Mouse (Mus musculus): ENCODE measurements around the gene Igfbp6.
A peak's percentile ranks its signal among the peaks of the same experiment; 100 is the strongest.

Igfbp6 gene

DNA sequence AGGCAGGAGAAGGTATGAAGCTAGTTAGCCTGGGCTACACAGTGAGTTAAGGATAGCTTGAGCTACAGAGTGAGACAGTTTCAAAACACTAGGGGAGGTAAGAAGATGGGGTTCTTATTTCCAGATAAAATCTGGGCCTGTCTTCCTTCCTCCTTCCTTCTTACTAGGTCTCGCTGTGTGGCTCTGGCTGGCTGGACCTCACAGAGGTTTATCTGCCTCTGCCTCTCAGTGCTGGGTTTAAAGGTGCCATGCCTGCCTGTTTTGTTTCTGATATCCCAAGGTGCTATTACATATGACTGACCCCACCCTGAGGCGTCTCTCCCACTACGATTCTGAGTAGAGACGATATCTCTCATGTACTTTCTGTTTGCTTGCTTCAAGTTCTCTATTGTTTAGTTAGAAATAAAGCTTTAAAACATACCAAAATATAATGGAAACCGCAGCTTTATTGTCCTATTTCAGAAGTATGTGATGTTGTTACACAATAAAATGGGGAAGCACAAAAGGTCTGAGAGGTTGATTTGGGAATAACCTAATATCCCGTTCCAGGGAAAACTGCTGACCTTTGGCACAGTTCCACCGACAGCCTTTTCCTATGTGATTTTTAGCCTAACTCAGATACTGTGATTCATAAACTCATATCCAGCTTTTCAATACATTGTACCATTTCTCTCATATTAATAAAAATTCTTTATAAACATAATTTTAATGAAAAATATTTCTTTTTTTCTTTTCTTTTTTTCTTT lies 32.6 kb downstream of the Igfbp6 start:
- DNase-seq (ENCODE audit: low spot score): no peak

DNA sequence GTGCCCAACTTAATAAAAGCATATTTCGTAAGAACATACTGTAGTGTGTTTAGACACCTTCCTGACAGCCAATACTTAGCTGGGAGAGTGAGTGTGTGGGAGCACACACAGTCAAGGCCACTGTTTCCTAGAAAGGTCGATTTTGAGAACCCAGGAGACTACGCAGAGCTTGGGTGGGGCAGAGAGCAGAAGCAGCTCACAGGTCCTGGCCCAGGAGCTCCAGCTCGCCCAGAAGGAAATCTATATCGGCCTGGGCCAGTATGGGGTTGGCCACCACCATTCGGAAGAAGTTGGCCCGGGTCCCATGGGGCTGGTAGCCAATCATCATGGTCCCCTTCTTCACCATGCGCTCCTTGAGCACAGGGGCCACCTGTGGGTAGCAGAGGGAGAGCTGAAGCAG lies 33.3 kb downstream of the Igfbp6 start:
- no peak for DNase-seq (ENCODE audit: low spot score)

DNA sequence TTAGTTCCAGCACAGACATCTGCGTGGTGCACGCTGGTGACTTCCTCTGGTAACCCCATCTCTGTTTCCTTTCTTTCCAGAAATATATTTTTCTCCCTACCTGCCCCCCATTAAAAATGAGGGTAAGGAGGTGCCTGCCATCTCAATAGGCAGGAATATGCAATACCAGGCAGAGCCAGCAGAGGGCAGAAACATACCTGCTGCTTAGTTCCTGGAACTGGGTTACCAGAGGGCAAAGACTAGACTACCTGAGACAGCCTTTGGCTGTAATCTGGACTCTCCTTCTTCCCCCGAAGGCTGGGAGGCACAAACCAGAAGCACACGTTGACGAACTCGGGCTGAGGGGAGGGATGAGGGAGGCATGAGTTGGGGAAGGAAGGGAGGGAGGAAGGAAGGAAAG lies 34.1 kb downstream of the Igfbp6 start:
- DNase-seq (ENCODE audit: low spot score): peak; percentile 78

DNA sequence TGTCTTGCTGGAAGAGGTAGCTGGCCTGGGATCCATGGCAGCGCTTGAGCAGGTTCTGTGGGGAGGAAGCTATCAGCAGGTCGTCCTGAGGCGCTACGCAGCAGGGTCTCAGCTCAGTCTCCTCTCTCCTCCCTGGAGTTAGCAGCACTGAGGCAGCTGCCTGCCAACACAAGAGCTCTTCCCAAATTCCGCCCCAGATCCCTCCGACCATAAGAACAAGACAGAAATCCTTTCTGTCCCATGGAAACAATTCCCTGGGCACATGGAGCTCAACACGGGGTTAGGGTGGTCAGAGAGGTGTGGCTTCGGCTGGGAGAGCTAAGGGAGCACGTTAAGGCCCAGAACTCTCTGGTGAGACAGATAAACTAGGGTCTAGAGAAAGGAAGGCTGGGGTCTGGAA lies 34.9 kb downstream of the Igfbp6 start:
- no peak for DNase-seq (ENCODE audit: low spot score)

GRCm38 (mm10) chr15:102179924-102180323 lies 35.8 kb downstream of the Igfbp6 start:
- DNase-seq (ENCODE audit: low spot score): no peak

GRCm38 (mm10) chr15:102183076-102183475 lies 38.9 kb downstream of the Igfbp6 start:
- no peak for DNase-seq (ENCODE audit: low spot score)

DNA sequence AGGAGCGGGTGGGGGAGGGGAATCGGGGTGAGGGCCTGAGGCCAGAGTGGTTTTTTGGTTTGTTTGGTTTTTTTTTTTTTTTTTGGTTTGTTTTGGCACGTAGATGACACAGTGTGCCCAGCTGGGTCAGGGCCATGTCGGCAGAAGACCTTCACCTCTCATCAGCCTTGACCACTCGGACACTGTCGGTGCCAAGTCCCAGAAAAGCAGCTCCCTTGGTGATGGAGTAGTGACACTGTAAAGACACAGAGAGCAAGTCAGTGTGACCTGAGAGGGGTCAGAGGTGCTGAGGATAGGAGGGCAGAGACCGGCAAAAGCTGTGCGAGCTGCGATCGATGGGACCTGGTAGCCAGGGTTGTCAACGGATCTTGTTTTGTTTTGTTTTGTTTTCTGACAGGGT lies 42.1 kb downstream of the Igfbp6 start:
- no peak for DNase-seq (ENCODE audit: low spot score)

DNA sequence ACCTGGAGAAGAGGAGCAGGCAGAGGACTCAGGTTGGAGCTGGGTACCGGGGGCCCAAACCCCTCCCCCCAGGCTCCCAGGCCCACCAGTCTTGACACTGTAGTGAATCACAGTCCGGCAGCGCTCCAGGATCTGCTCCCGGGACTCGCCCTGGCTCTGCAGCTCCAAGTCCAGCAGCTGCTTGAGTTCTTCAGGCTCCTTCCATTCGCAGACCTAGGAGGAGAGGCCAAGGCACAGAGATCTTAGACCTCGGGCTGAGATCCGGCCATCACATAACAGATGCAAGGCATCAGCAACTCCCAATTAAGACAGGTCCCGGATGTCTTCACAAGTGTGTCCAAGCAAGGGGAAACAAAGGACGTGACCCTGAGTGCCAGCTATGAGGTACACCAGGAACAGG lies 43.9 kb downstream of the Igfbp6 start:
- DNase-seq (ENCODE audit: low spot score): no peak

GRCm38 (mm10) chr15:102188883-102189282 lies 44.7 kb downstream of the Igfbp6 start:
- DNase-seq (ENCODE audit: low spot score): peak; percentile 58

GRCm38 (mm10) chr15:102191699-102192098 lies 47.5 kb downstream of the Igfbp6 start:
- no peak for DNase-seq (ENCODE audit: low spot score)

DNA sequence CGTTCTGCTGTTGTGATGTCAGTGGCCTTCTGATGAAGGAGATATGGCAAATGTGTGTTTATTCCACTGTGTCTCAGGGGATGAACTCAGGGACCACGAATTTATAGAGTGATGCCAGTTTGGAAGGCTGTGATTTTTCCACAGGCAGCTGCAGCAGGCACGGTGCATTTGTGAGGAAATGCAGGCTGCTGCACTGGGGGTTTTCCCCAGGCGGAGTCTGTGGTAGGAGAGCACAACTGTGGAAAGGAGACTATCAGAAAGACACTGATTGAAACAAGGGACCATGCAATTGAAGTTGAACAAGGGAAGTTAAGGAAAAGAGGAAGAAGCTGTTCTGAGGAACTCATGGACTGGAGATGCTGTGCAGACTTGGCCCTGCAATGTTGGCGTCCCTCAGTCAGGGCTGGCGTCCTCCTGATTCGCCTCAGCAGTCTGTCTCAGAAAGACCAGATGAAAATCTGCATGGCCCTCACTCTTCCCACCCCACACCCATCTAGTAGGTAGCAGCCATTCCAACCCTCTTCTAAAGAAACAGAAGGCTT lies 48.2 kb downstream of the Igfbp6 start:
- no peak for DNase-seq (ENCODE audit: low spot score)

DNA sequence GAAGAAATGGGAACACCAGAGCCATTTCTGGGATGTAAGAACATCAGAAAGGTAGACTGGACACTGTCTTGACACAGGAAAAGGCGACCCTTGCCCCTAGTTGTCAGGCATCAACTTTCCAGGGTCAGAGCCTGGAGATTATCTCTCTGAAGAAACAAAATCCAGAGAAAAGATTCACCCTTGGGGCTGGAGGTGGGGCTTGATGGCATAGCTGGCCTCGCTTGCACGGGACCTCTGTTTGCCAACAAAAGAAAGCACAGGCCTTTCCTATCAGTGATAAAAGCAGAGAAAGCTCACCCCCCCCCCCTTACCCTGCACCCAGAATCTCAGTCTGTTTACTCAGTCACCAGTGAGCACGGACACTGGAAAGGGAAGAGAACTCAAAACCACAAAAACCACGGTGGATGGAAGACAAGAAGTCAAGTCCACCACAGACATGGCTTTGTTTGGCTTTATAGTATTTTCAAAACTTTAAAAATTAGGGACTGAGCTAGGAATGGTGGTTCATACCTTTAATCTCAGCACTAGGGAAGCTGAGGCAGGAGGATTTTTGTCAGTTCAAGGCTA lies 48.7 kb downstream of the Igfbp6 start:
- no peak for DNase-seq (ENCODE audit: low spot score)

DNA sequence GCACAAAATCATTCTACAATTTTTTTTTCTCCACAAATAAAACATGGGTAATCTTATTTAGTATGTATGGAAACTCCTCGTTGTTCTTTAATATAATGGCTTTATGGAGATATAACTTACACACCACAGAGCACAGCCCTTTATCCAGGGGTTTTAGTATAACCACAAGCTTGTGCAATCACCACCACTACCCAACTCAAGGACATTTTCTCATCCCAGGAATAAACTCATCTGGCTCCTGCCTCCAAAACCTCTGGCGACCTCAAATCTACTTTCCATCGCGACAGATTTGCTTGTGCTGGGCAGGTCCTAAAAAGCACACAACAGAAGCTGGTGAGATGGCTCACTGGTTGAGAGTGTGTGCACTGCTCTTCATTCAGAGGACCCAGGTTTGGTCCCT lies 49.5 kb downstream of the Igfbp6 start:
- no peak for DNase-seq (ENCODE audit: low spot score)

DNA sequence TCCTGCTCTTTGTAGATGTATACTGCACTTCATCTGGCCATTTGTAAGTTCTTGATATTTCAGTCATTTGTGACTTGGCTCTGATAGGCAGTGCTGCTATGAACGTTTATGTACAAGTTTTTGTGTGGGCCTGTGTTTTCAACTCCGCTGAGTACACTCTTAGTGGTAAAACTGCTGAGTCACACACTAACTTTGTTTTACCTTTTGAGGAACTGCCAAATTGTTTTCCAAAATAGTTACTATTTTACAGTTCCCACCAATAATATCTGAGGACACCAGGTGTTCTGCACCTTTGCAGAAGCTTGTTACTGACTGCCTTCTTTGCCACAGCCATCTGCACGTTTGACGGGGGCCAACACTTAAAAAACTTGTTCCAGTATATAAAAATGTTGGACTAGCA lies 50.3 kb downstream of the Igfbp6 start:
- DNase-seq (ENCODE audit: low spot score): no peak

DNA sequence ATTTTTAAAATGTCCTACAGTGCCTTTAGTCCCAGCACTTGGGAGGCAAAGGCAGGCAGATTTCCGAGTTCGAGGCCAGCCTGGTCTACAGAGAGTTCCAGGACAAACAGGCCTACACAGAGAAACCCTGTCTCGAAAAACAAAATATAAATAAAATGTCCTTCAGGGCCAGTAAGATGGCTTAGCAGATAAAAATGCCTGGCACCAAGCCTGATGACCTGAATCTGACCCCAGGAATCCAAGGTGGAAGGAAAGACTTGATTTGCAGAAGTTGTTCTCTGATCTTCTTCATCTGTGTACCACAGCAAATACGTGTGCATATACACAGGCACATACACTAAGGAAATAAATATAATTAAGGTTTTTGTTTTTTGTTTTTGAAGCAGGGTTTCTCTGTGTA lies 51.2 kb downstream of the Igfbp6 start:
- no peak for DNase-seq (ENCODE audit: low spot score)

- peak; percentile 86 for DNase-seq (ENCODE audit: low spot score)
These were observed 54.7 kb downstream of the Igfbp6 start for GRCm38 (mm10) chr15:102198841-102199240.
